Mouse (Mus musculus) hindbrain, embryonic 11.5 days (tissue): ENCODE measurements at regions not wholly inside any gene's neighbourhood (a gene's known extent, or its start where the extent isn't known, plus 50 kb on each side); places are given as distances from the start of the nearest gene placed in this dataset.

Experiments
- ATAC-seq: fragments of 200-750 bp; cut with Nextera tagmentation; 2 replicates; pipeline ENCODE4 v1.8.0; 2017; ENCODE audit warnings: mild to moderate bottlenecking, moderate TSS enrichment, moderate library complexity; ENCODE audit not compliant: low FRiP score
- DNase-seq: peaks from one replicate; pipeline ENCODE4 v3.0.0-alpha.2; 2015; ENCODE audit warnings: low spot score
- H3K27ac ChIP-seq: fragments of 300-500 bp; sonication (generic); 2 replicates; pipeline ENCODE4 v1.5.1; 2014; ENCODE audit warnings: mild to moderate bottlenecking, low read depth, low read length
- H3K27me3 ChIP-seq: fragments of 300-500 bp; sonication (generic); 2 replicates; pipeline ENCODE4 v1.6.1; 2014; ENCODE audit warnings: mild to moderate bottlenecking, low read length, moderate library complexity, mixed read lengths; ENCODE audit not compliant: control insufficient read depth, insufficient read depth
- H3K36me3 ChIP-seq: fragments of 300-500 bp; sonication (generic); 2 replicates; pipeline ENCODE4 v1.6.1; 2014; ENCODE audit warnings: mild to moderate bottlenecking, low read length, moderate library complexity, mixed read lengths; ENCODE audit not compliant: control insufficient read depth, insufficient read depth
- H3K4me1 ChIP-seq: fragments of 300-500 bp; sonication (generic); replicated peaks from 2 replicates; pipeline ENCODE4 v1.6.1; 2014; ENCODE audit warnings: low read length, mixed read lengths; ENCODE audit not compliant: control insufficient read depth, insufficient read depth
- H3K4me2 ChIP-seq: fragments of 300-500 bp; sonication (generic); replicated peaks from 2 replicates; pipeline ENCODE4 v1.6.1; 2014; ENCODE audit warnings: mild to moderate bottlenecking, low read depth, low read length
- H3K4me3 ChIP-seq: fragments of 300-500 bp; sonication (generic); 2 replicates; pipeline ENCODE4 v1.5.1; 2014; ENCODE audit warnings: low read depth, low read length
- H3K9ac ChIP-seq: fragments of 300-500 bp; sonication (generic); 2 replicates; pipeline ENCODE4 v1.6.1; 2014; ENCODE audit warnings: low read depth, low read length
- H3K9me3 ChIP-seq: fragments of 300-500 bp; sonication (generic); 2 replicates; pipeline ENCODE4 v1.6.1; 2016; ENCODE audit warnings: low read length; ENCODE audit not compliant: control insufficient read depth
- WGBS: fragments of 180-500 bp; shearing (Covaris S2); extraction: QIAGEN DNeasy Blood & Tissue Kit; methylation state at CpG from one replicate; pipeline ENCODE4 v1.1.7; 2014; 5-methylcytosine and 5-hydroxymethylcytosine counted together

DNA sequence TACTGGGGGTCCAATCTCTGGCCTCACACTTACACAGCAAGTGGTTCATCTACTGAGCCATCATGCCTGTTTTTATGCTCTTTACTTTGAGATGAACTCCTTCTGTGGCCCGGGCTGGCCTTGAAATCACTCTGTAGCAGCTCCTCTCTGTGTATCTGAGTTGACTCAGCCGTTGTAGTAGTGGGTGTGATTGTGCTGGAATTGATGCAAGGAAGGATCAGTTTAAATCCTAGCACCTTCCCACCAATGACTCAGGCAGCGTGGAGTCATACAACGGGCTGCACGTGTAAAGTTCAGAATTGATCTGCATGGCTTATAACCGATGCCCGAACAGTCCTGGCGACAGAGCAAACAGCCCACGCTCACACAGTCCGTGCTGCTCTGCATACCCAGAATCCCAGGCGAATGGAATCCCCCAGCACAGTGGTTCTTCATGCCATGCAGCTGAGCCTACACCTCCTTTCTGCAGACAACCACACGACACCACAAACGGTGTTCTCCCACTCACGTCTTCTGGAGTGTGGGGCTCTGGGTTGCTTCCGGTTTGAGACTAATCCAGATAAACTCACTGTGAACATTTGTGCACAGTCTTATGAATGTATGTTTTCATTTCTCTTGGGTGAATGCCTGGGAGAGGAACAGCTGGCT lies 81.2 kb downstream of the Gm5294 start:
- Histone ChIP-seq H3K27me3 (no peaks in the 10 kb centered on the region), H3K27ac (no peak overlapping the region), H3K36me3 (no peaks in the 10 kb centered on the region), H3K4me3 (no peak overlapping the region), H3K4me2 (no peak overlapping the region), H3K9ac (no peak overlapping the region), H3K4me1 (no peaks in the 10 kb centered on the region), H3K9me3 (no peaks in the 10 kb centered on the region)
- DNase-seq (no peak), ATAC-seq (no peak)
- whole genome bisulfite sequencing, result 86% methylated on average over 15 of the region's 15 CpGs

DNA sequence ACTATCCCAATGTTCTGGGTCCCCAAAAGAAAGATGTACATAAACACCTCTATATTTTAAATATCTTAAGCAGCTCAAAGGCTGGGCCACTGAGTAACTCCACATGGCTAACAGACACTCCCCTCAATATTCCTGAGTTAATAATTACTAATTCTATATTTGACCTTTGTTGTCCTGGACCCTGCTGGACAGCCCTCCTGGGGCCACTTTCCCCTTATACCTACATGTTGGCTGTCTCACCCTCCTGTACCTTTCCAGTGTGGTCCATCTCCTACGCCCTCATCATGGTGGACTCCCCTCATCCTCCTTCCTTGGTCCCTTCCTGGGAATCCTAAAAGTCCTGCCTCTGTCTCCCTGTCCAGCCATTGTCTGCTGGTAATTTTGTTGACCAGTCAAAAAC lies 82.4 kb downstream of the Gm5294 start:
- Histone ChIP-seq H3K9me3 (no peaks in the 10 kb centered on the region), H3K4me3 (no peak overlapping the region), H3K4me2 (no peak overlapping the region), H3K27me3 (no peaks in the 10 kb centered on the region), H3K36me3 (no peaks in the 10 kb centered on the region), H3K4me1 (no peaks in the 10 kb centered on the region), H3K9ac (no peak overlapping the region), H3K27ac (no peak overlapping the region)
- 80% methylated on average over 1 of the region's 1 CpGs for WGBS
- ATAC-seq (no peak), DNase-seq (no peak)

GRCm38 (mm10) chr5:138911769-138912710 lies 85.1 kb downstream of the Pdgfa start:
- Histone ChIP-seq H3K4me1 (no peaks in the 10 kb centered on the region), H3K36me3 (no peaks in the 10 kb centered on the region), H3K9ac (no peak overlapping the region), H3K27me3 (no peaks in the 10 kb centered on the region), H3K9me3 (no peaks in the 10 kb centered on the region), H3K27ac (no peak overlapping the region), H3K4me3 (no peak overlapping the region), H3K4me2 (no peak overlapping the region)
- WGBS, result 61% methylated on average over 7 of the region's 7 CpGs
- 0 out of 2 replicates have a peak, but pooled peaks have one; percentile 33 for ATAC-seq
- no peak for DNase-seq

DNA sequence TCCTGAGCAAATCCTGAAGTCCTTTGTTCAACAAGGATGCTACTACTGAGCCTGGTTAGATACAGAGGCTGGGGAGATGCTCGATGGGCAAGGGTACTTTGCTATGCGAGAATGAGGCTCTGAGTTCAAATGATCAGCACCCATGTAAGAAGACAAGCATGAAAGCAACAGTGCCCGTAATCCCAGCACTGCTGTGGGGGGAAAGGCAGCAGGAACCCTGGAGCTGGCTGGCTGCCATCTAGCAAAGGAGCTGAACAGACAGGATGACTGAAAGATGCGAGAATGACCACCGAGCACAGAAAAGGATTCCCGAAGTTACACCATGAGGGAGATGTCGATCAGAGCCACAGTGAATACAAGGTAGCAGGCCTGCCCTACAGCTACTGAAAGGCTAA lies 84.5 kb downstream of the Pdgfa start:
- Histone ChIP-seq H3K4me3 (no peak overlapping the region), H3K27ac (no peak overlapping the region), H3K4me2 (no peak overlapping the region), H3K4me1 (no peaks in the 10 kb centered on the region), H3K36me3 (no peaks in the 10 kb centered on the region), H3K9me3 (no peaks in the 10 kb centered on the region), H3K9ac (no peak overlapping the region), H3K27me3 (no peaks in the 10 kb centered on the region)
- ATAC-seq (no peak), DNase-seq (no peak)
- 85% methylated on average over 7 of the region's 7 CpGs for WGBS

- ATAC-seq (no peak), DNase-seq (no peak)
- no peak overlapping the region for H3K27ac ChIP-seq
- H3K27me3 ChIP-seq, result no peaks in the 10 kb centered on the region
- no peaks in the 10 kb centered on the region for H3K4me1 ChIP-seq
- H3K9ac ChIP-seq, result no peak overlapping the region
- no peak overlapping the region for H3K4me3 ChIP-seq
- H3K4me2 ChIP-seq, result no peak overlapping the region
- no peaks in the 10 kb centered on the region; the same call in 1 of the 2 replicates for H3K9me3 ChIP-seq
- WGBS, result 12% methylated on average over 5 of the region's 5 CpGs
- no peaks in the 10 kb centered on the region for H3K36me3 ChIP-seq
Measured at GRCm38 (mm10) chr5:138915068-138915467, 82.1 kb downstream of the Pdgfa start.

DNA sequence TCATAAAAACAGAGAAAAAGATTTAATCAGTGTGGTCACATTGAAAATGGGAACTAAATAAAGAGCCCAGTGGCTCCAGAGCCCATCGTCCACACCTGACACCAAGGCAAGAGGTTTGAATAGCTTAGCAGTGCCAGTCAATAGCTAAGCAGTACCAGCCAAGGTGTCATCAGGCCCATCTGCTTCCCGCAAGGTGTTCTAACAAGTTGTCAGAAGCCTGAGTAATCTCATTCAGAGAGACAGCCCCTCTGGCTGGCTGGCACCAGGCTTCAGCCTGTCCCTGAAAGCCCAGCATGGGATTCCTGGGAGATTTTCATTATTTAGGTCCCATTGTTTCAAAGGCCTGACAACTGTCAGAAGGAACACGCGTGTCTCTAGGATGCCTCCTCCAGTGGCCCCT lies 81.7 kb downstream of the Pdgfa start:
- no peaks in the 10 kb centered on the region for H3K27me3 ChIP-seq
- no peaks in the 10 kb centered on the region; the same call in 1 of the 2 replicates for H3K9me3 ChIP-seq
- DNase-seq, result no peak
- no peaks in the 10 kb centered on the region for H3K36me3 ChIP-seq
- H3K4me2 ChIP-seq, result no peak overlapping the region
- no peak overlapping the region for H3K4me3 ChIP-seq
- ATAC-seq, result no peak
- H3K27ac ChIP-seq, result no peak overlapping the region
- H3K4me1 ChIP-seq, result no peaks in the 10 kb centered on the region
- WGBS, result 69% methylated on average over 4 of the region's 4 CpGs
- no peak overlapping the region for H3K9ac ChIP-seq

- DNase-seq, result no peak
- Histone ChIP-seq H3K4me1 (no peaks in the 10 kb centered on the region), H3K9ac (no peak overlapping the region), H3K27me3 (no peaks in the 10 kb centered on the region), H3K27ac (no peak overlapping the region), H3K4me2 (no peak overlapping the region), H3K9me3 (no peaks in the 10 kb centered on the region; the same call in 1 of the 2 replicates), H3K4me3 (no peak overlapping the region), H3K36me3 (no peaks in the 10 kb centered on the region)
- WGBS, result 85% methylated on average over 7 of the region's 7 CpGs
- no peak for ATAC-seq
Measured at GRCm38 (mm10) chr5:138920156-138920845, 76.9 kb downstream of the Pdgfa start.

DNA sequence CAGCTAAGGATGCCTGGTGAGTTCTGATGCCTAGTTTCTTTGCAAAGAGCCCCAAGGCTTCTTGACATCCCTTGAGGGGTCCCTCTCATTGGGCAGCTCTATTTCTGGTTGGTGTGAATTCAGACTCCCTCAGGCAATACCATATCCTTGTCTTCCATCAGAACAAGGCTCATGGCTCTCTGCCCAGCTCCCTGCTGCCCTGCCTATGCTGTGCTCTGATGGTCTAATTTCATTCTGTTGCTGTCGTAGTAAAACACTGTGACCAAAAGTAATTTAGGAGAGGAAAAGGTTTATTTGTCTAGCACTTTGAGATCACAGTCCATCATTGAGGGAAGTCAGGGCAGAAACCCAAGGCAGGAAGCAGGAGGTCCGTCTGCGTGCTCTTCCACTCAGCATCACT lies 75.1 kb downstream of the Pdgfa start:
- Histone ChIP-seq H3K4me3 (no peak overlapping the region), H3K36me3 (no peaks in the 10 kb centered on the region), H3K4me1 (no peaks in the 10 kb centered on the region), H3K27ac (no peak overlapping the region), H3K27me3 (no peaks in the 10 kb centered on the region), H3K4me2 (no peak overlapping the region), H3K9me3 (no peaks in the 10 kb centered on the region; the same call in 1 of the 2 replicates), H3K9ac (no peak overlapping the region)
- ATAC-seq (no peak), DNase-seq (no peak)
- 80% methylated on average over 3 of the region's 3 CpGs for WGBS
